8 mouse cellular contexts compared by ENCODE assay signal in the genomic region with DNA sequence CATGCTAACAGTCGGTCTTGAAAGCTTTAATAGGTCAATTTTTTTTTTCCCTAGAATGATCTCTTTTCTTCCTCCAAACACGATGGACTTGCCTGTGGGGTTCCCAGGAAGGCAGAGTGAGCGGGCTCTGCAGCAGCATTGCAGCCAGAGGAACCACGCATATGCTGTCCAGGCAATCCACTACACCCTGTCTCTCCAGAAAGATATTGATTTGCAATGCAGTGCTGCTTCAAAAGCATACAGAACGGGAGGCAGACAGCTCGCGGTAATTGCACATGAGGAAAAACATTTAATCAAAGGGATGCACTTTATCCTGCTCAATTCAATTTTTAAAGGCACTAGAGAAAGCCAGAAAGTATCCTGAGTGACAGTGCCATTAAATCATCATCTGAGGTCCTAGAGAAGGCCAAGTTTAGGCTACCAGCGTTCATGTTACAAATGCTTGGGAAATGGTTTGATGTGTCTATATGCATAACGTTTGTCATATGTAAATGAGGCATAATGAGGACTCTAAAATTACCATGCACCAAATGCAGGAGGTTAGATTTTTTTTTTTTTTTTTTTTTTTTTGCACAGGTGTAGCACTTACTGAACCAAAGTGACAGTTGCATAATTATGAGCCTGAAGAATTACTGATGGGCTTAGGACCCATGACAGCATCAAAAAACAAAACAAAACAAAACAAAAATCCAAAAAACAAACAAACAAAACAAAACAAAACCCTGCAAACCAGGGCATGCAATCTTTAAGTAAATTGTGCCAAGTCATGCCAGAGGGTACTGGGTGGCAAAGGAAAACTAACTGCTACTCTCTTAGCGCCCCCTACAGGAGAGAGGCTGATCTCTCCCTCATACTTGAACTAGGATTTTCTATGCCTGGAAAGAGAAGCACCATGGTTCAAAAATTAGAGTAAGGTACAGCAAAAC.
A peak's percentile ranks its signal among the peaks of the same experiment; 100 is the strongest.
DNase-seq lines count a peak whose midpoint lies in the region; ATAC-seq and TF ChIP-seq lines count a peak whose summit lies in the region.

No protein-coding gene starts in this region.

- no peaks in the 10 kb centered on the region for H3K27me3 ChIP-seq in kidney, embryonic 16.5 days (ENCODE audit: insufficient read depth, low read length)
- no peaks in the 10 kb centered on the region for H3K27me3 ChIP-seq in embryonic facial prominence, embryonic 15.5 days

- H3K9ac ChIP-seq in kidney, embryonic 16.5 days (replicated peaks; ENCODE audit: low read length) = no peak overlapping the region
- no peak overlapping the region for H3K9ac ChIP-seq in embryonic facial prominence, embryonic 15.5 days

- no peak overlapping the region for H3K4me3 ChIP-seq in kidney, embryonic 16.5 days (ENCODE audit: low read length)
- H3K4me3 ChIP-seq in embryonic facial prominence, embryonic 15.5 days (replicated peaks) = no peak overlapping the region
- peak overlapping the region; percentile 60 for H3K4me3 ChIP-seq in layer of hippocampus, adult 2 months

- WGBS in kidney, embryonic 16.5 days = 55% methylated on average over 10 of the region's 10 CpGs
- 32% methylated on average over 10 of the region's 10 CpGs for WGBS in embryonic facial prominence, embryonic 15.5 days

- peaks cover 11% of the 10 kb centered on the region; the same call in 1 of the 2 replicates for H3K4me1 ChIP-seq in kidney, embryonic 16.5 days (ENCODE audit: insufficient read depth, low read length)
- H3K4me1 ChIP-seq in embryonic facial prominence, embryonic 15.5 days = peaks cover 18% of the 10 kb centered on the region

- intact Hi-C loops in heart, postnatal 14 days (cut with DNase I) = loop anchor here (2.0 to 10.0 kb wide), 2 partner anchors 219 to 303 kb away; no protein-coding TSS in a partner anchor

- no peak overlapping the region for H3K27ac ChIP-seq in kidney, embryonic 16.5 days (ENCODE audit: low read length)
- no peak overlapping the region for H3K27ac ChIP-seq in embryonic facial prominence, embryonic 15.5 days (replicated peaks)
- H3K27ac ChIP-seq in layer of hippocampus, adult 2 months = peak overlapping the region; percentile 93

- H3K9me3 ChIP-seq in kidney, embryonic 16.5 days (ENCODE audit: low read length) = no peaks in the 10 kb centered on the region
- H3K9me3 ChIP-seq in embryonic facial prominence, embryonic 15.5 days (replicated peaks) = no peaks in the 10 kb centered on the region

- H3K36me3 ChIP-seq in kidney, embryonic 16.5 days (ENCODE audit: insufficient read depth, low read length) = no peaks in the 10 kb centered on the region
- no peaks in the 10 kb centered on the region for H3K36me3 ChIP-seq in embryonic facial prominence, embryonic 15.5 days

- H3K4me2 ChIP-seq in kidney, embryonic 16.5 days (replicated peaks; ENCODE audit: low read depth, low read length) = no peak overlapping the region
- H3K4me2 ChIP-seq in embryonic facial prominence, embryonic 15.5 days (replicated peaks) = 0 out of 2 replicates have a peak overlapping the region, but pooled peaks have one; percentile 15

- peak; percentile 91 for TF ChIP-seq CTCF in layer of hippocampus, adult 2 months (conservative IDR thresholded peaks at IDR 0.05)

- DNase-seq in kidney, adult 18-20 months = peak; percentile 21
- DNase-seq in brain, adult 2 months (ENCODE audit: low read depth, low spot score) = peak; percentile 92
- DNase-seq in heart, postnatal 14 days = peak; percentile 32 to 69
- peak; percentile 86 to 87 for DNase-seq in layer of hippocampus, adult 2 months (ENCODE audit: low spot score in 2 of 2)
- peak; percentile 77 for DNase-seq in lung, postnatal 14 days
- DNase-seq in right cerebral cortex, adult 2 months (ENCODE audit: low spot score in 2 of 2) = peak; percentile 85 to 87

- ATAC-seq in kidney, embryonic 16.5 days (ENCODE audit: low FRiP score, low TSS enrichment) = no peak
- no peak for ATAC-seq in embryonic facial prominence, embryonic 15.5 days (ENCODE audit: insufficient number of reproducible peaks, low FRiP score, low TSS enrichment, low read depth)

Comparison
In these comparisons a context has a peak if more than half of its experiments do, and no peak if none do; other contexts are left out.
1. DNase-seq: peak in every context shown above with its lines; median percentile 92 in brain, adult 2 months; 86 in layer of hippocampus, adult 2 months; 86 in right cerebral cortex, adult 2 months; 77 in lung, postnatal 14 days; 50 in heart, postnatal 14 days; 21 in kidney, adult 18-20 months.